In genomic region chr4:148781516-148781915, GRCm38 (mm10) we compare ENCODE assay signal across 12 mouse cellular contexts. TPM values are rescaled to one million over a fixed set of nuclear protein-coding genes. Genes with fewer than 3 reads are reported as not detected.
DNase-seq lines count a peak whose midpoint lies in the region; ATAC-seq and TF ChIP-seq lines count a peak whose summit lies in the region.
"Had no signal": no experiment of that assay in that cellular context is flagged by ENCODE, and none has a peak within 500 bp of the region (broad histone marks: within the 10 kb centered on the region; RNA-seq: fewer than 3 reads in every experiment).

No protein-coding gene starts in this region.

- no peak overlapping the region for H3K4me2 ChIP-seq in lung, embryonic 14.5 days

- no peaks in the 10 kb centered on the region for H3K9me3 ChIP-seq in lung, embryonic 14.5 days (ENCODE audit: low read depth, low read length)

- WGBS in lung, embryonic 14.5 days = 67% methylated on average over 7 of the region's 7 CpGs

- no peak overlapping the region for H3K4me3 ChIP-seq in lung, embryonic 14.5 days (ENCODE audit: low read depth, low read length)
- H3K4me3 ChIP-seq: erythroblast, embryonic 14.5 days had no signal

- no peak overlapping the region for H3K9ac ChIP-seq in lung, embryonic 14.5 days

- no peaks in the 10 kb centered on the region for H3K27me3 ChIP-seq in lung, embryonic 14.5 days (ENCODE audit: insufficient read depth, low read length)

- H3K36me3 ChIP-seq in lung, embryonic 14.5 days (ENCODE audit: insufficient read depth) = no peaks in the 10 kb centered on the region

- no peak for TF ChIP-seq POLR2A in brain, embryonic 14.5 days (IDR thresholded peaks at IDR 0.05; ENCODE audit: borderline replicate concordance, extremely low read depth, insufficient read depth, insufficient read length, poor library complexity, severe bottlenecking)

- TF ChIP-seq CTCF in lung, embryonic 14.5 days (IDR thresholded peaks at IDR 0.05; ENCODE audit: low read depth) = no peak
- no peak for TF ChIP-seq CTCF in brain, embryonic 14.5 days (IDR thresholded peaks at IDR 0.05; ENCODE audit: borderline replicate concordance, extremely low read depth, insufficient read depth, insufficient read length)

- no peaks in the 10 kb centered on the region for H3K4me1 ChIP-seq in lung, embryonic 14.5 days (ENCODE audit: insufficient read depth)

- no peak overlapping the region for H3K27ac ChIP-seq in lung, embryonic 14.5 days (ENCODE audit: low read depth)

- DNase-seq in heart, adult 18-20 months = peak; percentile 28 to 68
- DNase-seq in heart, adult 8-10 months (ENCODE audit: low spot score) = no peak
- peak; percentile 48 for DNase-seq in lung, embryonic 14.5 days
- DNase-seq in lung, postnatal 36 days = no peak
- peak; percentile 86 for DNase-seq in brain, embryonic 14.5 days (ENCODE audit: low read depth)
- DNase-seq in kidney, adult 8-10 months = peak; percentile 46 to 52
- no peak for DNase-seq in embryo, embryonic 9.5 days (ENCODE audit: extremely low spot score)
- no peak for DNase-seq in adipocyte (ENCODE audit: low spot score)
- DNase-seq: thymus, postnatal 36 days had no signal

- no peak for ATAC-seq in lung, embryonic 14.5 days (ENCODE audit: insufficient read depth)
- ATAC-seq: lung, postnatal 0 days; midbrain, embryonic 16.5 days had no signal

RNA-seq across cellular contexts. Expression of gene Casz1, which starts 22.7 kb away (rescaled TPM):
- 10 to 100 TPM; 35.9 to 41.1 TPM for total RNA-seq in heart, adult 18-20 months (2021)
- 10 to 100 TPM; 40.6 to 49.5 (median 47.3) TPM for total RNA-seq in heart, adult 8-10 months (2022)
- 6.9 and 8.3 TPM in 2 replicates for polyA plus RNA-seq in lung, embryonic 14.5 days (2014; fragmentation: Nextera tagmentation; extraction: Ambion mirVana)
- 2.9 and 6.9 TPM in 2 replicates for polyA plus RNA-seq in brain, embryonic 14.5 days (2012; rRNA removed)

Comparison
In these comparisons a context has a peak if more than half of its experiments do, and no peak if none do; other contexts are left out.
1. DNase-seq: peak in heart, adult 18-20 months (2 of 2), lung, embryonic 14.5 days (single experiment), brain, embryonic 14.5 days (single experiment) and kidney, adult 8-10 months (2 of 2); none in heart, adult 8-10 months (single experiment), lung, postnatal 36 days (single experiment), embryo, embryonic 9.5 days (single experiment) and adipocyte (single experiment).